Mouse (Mus musculus) stomach, embryonic 14.5 days (tissue): ENCODE results near the gene Olfr1202. TPM values are rescaled to one million over a fixed set of nuclear protein-coding genes. Genes with fewer than 3 reads are reported as not detected.

ENCODE experiments used
- polyA plus RNA-seq: library from polyadenylated mRNA; unstranded; fragments of >200 nt; fragmentation: Nextera tagmentation; extraction: Ambion mirVana; gene quantifications from 2 replicates; pipeline ENCODE4 v1.2.1, GENCODE M21; 2014

Gene Olfr1202
- polyA plus RNA-seq, 1 experiment from 2014 or later = not detected

Other genes with a start within 250 kb of the Olfr1202 start
- not detected in 2 replicates for gene Olfr1189, start 228.0 kb upstream of the Olfr1202 start, polyA plus RNA-seq
- not detected in 2 replicates for gene Olfr1191-ps1, start 174.0 kb upstream of the Olfr1202 start, polyA plus RNA-seq
- gene Olfr1192-ps1, start 166.0 kb upstream of the Olfr1202 start, polyA plus RNA-seq = not detected in 2 replicates
- gene Olfr1193, start 138.9 kb upstream of the Olfr1202 start, polyA plus RNA-seq = not detected in 2 replicates
- not detected in 2 replicates for gene Olfr1195, start 125.3 kb upstream of the Olfr1202 start, polyA plus RNA-seq
- gene Olfr1196, start 109.9 kb upstream of the Olfr1202 start, polyA plus RNA-seq = not detected in 2 replicates
- not detected in 2 replicates for gene Olfr1197, start 82.1 kb upstream of the Olfr1202 start, polyA plus RNA-seq
- gene Olfr1198, start 63.1 kb upstream of the Olfr1202 start, polyA plus RNA-seq = not detected in 2 replicates
- not detected in 2 replicates for gene Olfr1199, start 54.0 kb upstream of the Olfr1202 start, polyA plus RNA-seq
- not detected in 2 replicates for gene Olfr1200, start 44.0 kb upstream of the Olfr1202 start, polyA plus RNA-seq
- not detected in 2 replicates for gene Olfr1201, start 21.5 kb upstream of the Olfr1202 start, polyA plus RNA-seq
- gene Olfr1205, start 15.2 kb downstream of the Olfr1202 start, polyA plus RNA-seq = not detected in 2 replicates
- not detected in 2 replicates for gene Olfr1204, start 34.8 kb downstream of the Olfr1202 start, polyA plus RNA-seq
- gene Olfr1206, start 48.7 kb downstream of the Olfr1202 start, polyA plus RNA-seq = not detected in 2 replicates
- gene Olfr1208, start 87.8 kb downstream of the Olfr1202 start, polyA plus RNA-seq = not detected in 2 replicates
- gene Olfr1209, start 100.7 kb downstream of the Olfr1202 start, polyA plus RNA-seq = not detected in 2 replicates
- not detected in 2 replicates for gene Olfr1211, start 123.6 kb downstream of the Olfr1202 start, polyA plus RNA-seq
- not detected in 2 replicates for gene Olfr1212, start 139.5 kb downstream of the Olfr1202 start, polyA plus RNA-seq
- not detected in 2 replicates for gene Gm13762, start 165.8 kb downstream of the Olfr1202 start, polyA plus RNA-seq
- not detected in 2 replicates for gene Olfr1214, start 178.2 kb downstream of the Olfr1202 start, polyA plus RNA-seq
- not detected in 2 replicates for gene Olfr1215, start 192.5 kb downstream of the Olfr1202 start, polyA plus RNA-seq
- gene Olfr1216, start 203.8 kb downstream of the Olfr1202 start, polyA plus RNA-seq = not detected in 2 replicates
- gene Olfr1217, start 217.6 kb downstream of the Olfr1202 start, polyA plus RNA-seq = not detected in 2 replicates
- gene Olfr1218, start 246.7 kb downstream of the Olfr1202 start, polyA plus RNA-seq = not detected in 2 replicates